Mouse (Mus musculus) CH12.LX (cell line): ENCODE measurements at regions not wholly inside any gene's neighbourhood (a gene's known extent, or its start where the extent isn't known, plus 50 kb on each side); places are given as distances from the start of the nearest gene placed in this dataset.

ENCODE experiments used
- DNase-seq: peaks from one replicate; pipeline ENCODE4 v3.0.0-alpha.2; 2013; ENCODE audit errors: extremely low read depth
- H3K27ac ChIP-seq: 2 replicates; pipeline ENCODE4 v1.5.1; 2012; ENCODE audit warnings: low read depth, mild to moderate bottlenecking, control low read depth, moderate library complexity; ENCODE audit not compliant: insufficient read depth
- H3K27me3 ChIP-seq: replicated peaks from 2 replicates; pipeline ENCODE3; 2012; ENCODE audit warnings: inconsistent platforms
- H3K36me3 ChIP-seq, 2 experiments: replicated peaks in 1 of 2; 2 replicates each; pipeline versions ENCODE3 to v1.6.1; 2012; ENCODE audit warnings: inconsistent platforms in 1 of 2, low read length in 1 of 2, mild to moderate bottlenecking in 1 of 2, mixed read lengths in 1 of 2, moderate library complexity in 1 of 2; ENCODE audit not compliant: control insufficient read depth in 1 of 2, insufficient read depth in 1 of 2
- H3K4me1 ChIP-seq, 2 experiments: 2 replicates each; pipeline ENCODE4 v1.6.1; 2012; ENCODE audit warnings: inconsistent platforms in 1 of 2, moderate library complexity in 1 of 2; ENCODE audit not compliant: insufficient read depth in 2 of 2, control insufficient read depth in 1 of 2
- H3K4me2 ChIP-seq: 2 replicates; pipeline ENCODE4 v1.6.1; 2012; ENCODE audit warnings: low read depth, mild to moderate bottlenecking, control low read depth; ENCODE audit not compliant: poor library complexity, insufficient read depth, severe bottlenecking
- H3K4me3 ChIP-seq, 3 experiments: fragments of 150-350 bp in 1 of 3; sonication (generic) in 1 of 3; replicated peaks in 1 of 3; 2 replicates each; pipeline versions ENCODE3 to v1.5.1; 2011 to 2012; ENCODE audit warnings: low read depth in 2 of 3, low read length in 2 of 3, mild to moderate bottlenecking in 2 of 3, moderate library complexity in 2 of 3, control low read depth in 1 of 3, improper control_type of control experiment in 1 of 3, inconsistent platforms in 1 of 3, mixed read lengths in 1 of 3; ENCODE audit not compliant: poor library complexity in 1 of 3
- H3K79me2 ChIP-seq: replicated peaks from 2 replicates; pipeline ENCODE4 v1.6.1; 2012; ENCODE audit warnings: mild to moderate bottlenecking, moderate library complexity; ENCODE audit not compliant: control insufficient read depth, poor library complexity, insufficient read depth, severe bottlenecking; ENCODE audit errors: extremely low read depth
- H3K9ac ChIP-seq: 2 replicates; pipeline ENCODE4 v1.6.1; 2012; ENCODE audit warnings: low read depth, mild to moderate bottlenecking, control low read depth, moderate library complexity; ENCODE audit not compliant: insufficient read depth
- H3K9me3 ChIP-seq: replicated peaks from 2 replicates; pipeline ENCODE3; 2012; ENCODE audit warnings: low read length, inconsistent platforms, mixed read lengths
- BHLHE40 ChIP-seq: IDR thresholded peaks from 2 replicates; pipeline ENCODE4 v1.6.1; 2011; ENCODE audit warnings: mild to moderate bottlenecking, low read depth, low read length, improper control_type of control experiment
- CHD1 ChIP-seq: IDR thresholded peaks from 2 replicates; pipeline ENCODE4 v1.6.1; 2012; ENCODE audit warnings: low read depth, low read length, improper control_type of control experiment, inconsistent platforms
- E2F4 ChIP-seq: IDR thresholded peaks from 2 replicates; pipeline ENCODE4 v1.6.1; 2011; ENCODE audit warnings: low read depth, low read length, improper control_type of control experiment; ENCODE audit not compliant: insufficient replicate concordance
- GABPA ChIP-seq: IDR thresholded peaks from 2 replicates; pipeline ENCODE4 v1.6.1; 2012; ENCODE audit warnings: low read depth, low read length, improper control_type of control experiment, inconsistent platforms; ENCODE audit not compliant: insufficient replicate concordance
- HCFC1 ChIP-seq: IDR thresholded peaks from 2 replicates; pipeline ENCODE4 v1.6.1; 2012; ENCODE audit warnings: low read depth, mild to moderate bottlenecking, inconsistent platforms, low read length, improper control_type of control experiment
- IRF4 ChIP-seq: IDR thresholded peaks from 2 replicates; pipeline ENCODE4 v1.6.1; 2014; ENCODE audit warnings: low read depth, mild to moderate bottlenecking, inconsistent platforms, low read length, improper control_type of control experiment
- JUN ChIP-seq: IDR thresholded peaks from 2 replicates; pipeline ENCODE4 v1.6.1; 2011; ENCODE audit warnings: low read depth, mild to moderate bottlenecking, low read length, improper control_type of control experiment, moderate library complexity; ENCODE audit not compliant: insufficient read depth
- MEF2A ChIP-seq: IDR thresholded peaks from 2 replicates; pipeline ENCODE4 v1.6.1; 2014; ENCODE audit warnings: low read depth, mild to moderate bottlenecking, inconsistent platforms, low read length, improper control_type of control experiment, borderline replicate concordance
- MXI1 ChIP-seq: IDR thresholded peaks from 2 replicates; pipeline ENCODE4 v1.6.1; 2011; ENCODE audit warnings: mild to moderate bottlenecking, low read depth, low read length, improper control_type of control experiment
- MYC ChIP-seq: IDR thresholded peaks from 2 replicates; pipeline ENCODE4 v1.6.1; 2011; ENCODE audit warnings: low read depth, mild to moderate bottlenecking, improper control_type of control experiment, low read length
- NELFE ChIP-seq: IDR thresholded peaks from 2 replicates; pipeline ENCODE4 v1.6.1; 2011; ENCODE audit warnings: low read depth, low read length, improper control_type of control experiment
- NRF1 ChIP-seq: IDR thresholded peaks from 2 replicates; pipeline ENCODE4 v1.6.1; 2014; ENCODE audit warnings: low read depth, mild to moderate bottlenecking, inconsistent platforms, low read length, improper control_type of control experiment, moderate library complexity
- POLR2A ChIP-seq: IDR thresholded peaks from 2 replicates; pipeline ENCODE4 v1.6.1; 2011; ENCODE audit warnings: low read depth, mild to moderate bottlenecking, improper control_type of control experiment, low read length
- RAD21 ChIP-seq: IDR thresholded peaks from 2 replicates; pipeline ENCODE4 v1.6.1; 2011; ENCODE audit warnings: low read depth, mild to moderate bottlenecking, low read length, improper control_type of control experiment, moderate library complexity
- RCOR1 ChIP-seq: conservative IDR thresholded peaks from 2 replicates; pipeline ENCODE4 v1.6.1; 2012; ENCODE audit warnings: low read depth, mild to moderate bottlenecking, inconsistent platforms, low read length, improper control_type of control experiment
- TCF12 ChIP-seq: IDR thresholded peaks from 2 replicates; pipeline ENCODE4 v1.6.1; 2014; ENCODE audit warnings: low read depth, mild to moderate bottlenecking, inconsistent platforms, low read length, improper control_type of control experiment
- ZKSCAN1 ChIP-seq: IDR thresholded peaks from 2 replicates; pipeline ENCODE4 v1.6.1; 2012; ENCODE audit warnings: low read depth, inconsistent platforms, low read length, improper control_type of control experiment, borderline replicate concordance
- ZNF384 ChIP-seq: IDR thresholded peaks from 2 replicates; pipeline ENCODE4 v1.6.1; 2012; ENCODE audit warnings: low read depth, low read length, improper control_type of control experiment, inconsistent platforms
- dilution Hi-C: fragments of 300-500 bp; cut with MboI; formaldehyde crosslinking; loops from 2 replicates; pipeline ENCODE4 v1.14.3; 2020; ENCODE audit warnings: low sequenced_read_pairs; ENCODE audit not compliant: extremely low pct_unique_long_range_greater_than_20kb, extremely low pct_ligation_motif_present
- in situ Hi-C: fragments of 300-500 bp; cut with MboI; formaldehyde crosslinking; loops from 3 replicates; pipeline ENCODE4 v1.14.3; 2019; ENCODE audit warnings: low sequenced_read_pairs, low pct_ligation_motif_present, low pct_unique_long_range_greater_than_20kb, mixed read lengths

- Histone ChIP-seq H3K27ac (no peak overlapping the region), H3K4me3 (no peak overlapping the region), H3K27me3 (no peaks in the 10 kb centered on the region), H3K36me3 (no peaks in the 10 kb centered on the region), H3K4me1 (no peaks in the 10 kb centered on the region), H3K9ac (no peak overlapping the region), H3K9me3 (no peaks in the 10 kb centered on the region), H3K4me2 (no peak overlapping the region), H3K79me2 (no peaks in the 10 kb centered on the region)
- in situ Hi-C loops = no loop called here
- TF ChIP-seq E2F4 (no peak), ZNF384 (no peak), JUN (no peak), TCF12 (no peak), ZKSCAN1 (no peak), IRF4 (no peak), POLR2A (no peak), HCFC1 (no peak)
- no peak for DNase-seq
- dilution Hi-C loops = no loop called here
These were observed 298.5 kb downstream of the Cetn3 start for GRCm38 (mm10) chr13:82081375-82081774.

DNA sequence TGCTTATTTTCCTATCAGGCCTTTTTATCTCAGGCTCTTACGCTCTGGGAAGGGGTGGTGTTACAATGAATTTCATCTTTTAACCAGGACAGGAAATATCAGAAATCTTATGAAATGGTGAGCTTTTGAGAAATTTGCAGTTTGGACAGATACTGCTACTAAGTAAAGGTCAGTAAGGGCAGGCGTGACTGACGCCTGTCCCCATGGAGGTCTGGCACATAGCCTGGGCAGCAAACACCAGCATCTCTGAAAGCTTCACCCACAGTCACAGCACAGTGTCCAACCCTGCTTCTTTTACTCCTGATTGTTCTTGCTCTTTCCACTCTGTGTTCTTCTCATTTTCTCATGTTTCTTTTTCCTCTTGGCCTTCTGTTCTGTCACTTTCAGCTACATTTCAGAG is 304.8 kb downstream of the Cetn3 start:
- Histone ChIP-seq H3K9me3 (no peaks in the 10 kb centered on the region), H3K27me3 (no peaks in the 10 kb centered on the region), H3K27ac (no peak overlapping the region), H3K4me3 (no peak overlapping the region), H3K4me2 (no peak overlapping the region), H3K36me3 (no peaks in the 10 kb centered on the region), H3K9ac (no peak overlapping the region)
- no peak for DNase-seq
- no peak for TF ChIP-seq CHD1
- no peak for TF ChIP-seq ZKSCAN1
- TF ChIP-seq NRF1 = no peak
- no peak for TF ChIP-seq MYC
- no peak for TF ChIP-seq RCOR1
- TF ChIP-seq ZNF384 = no peak
- no peak for TF ChIP-seq NELFE
- TF ChIP-seq MXI1 = no peak
- TF ChIP-seq HCFC1 = no peak
- no peak for TF ChIP-seq GABPA
- no peak for TF ChIP-seq POLR2A
- no peak for TF ChIP-seq RAD21
- no peak for TF ChIP-seq BHLHE40
- TF ChIP-seq MEF2A = no peak
- TF ChIP-seq E2F4 = no peak
- TF ChIP-seq, all 38 proteins: peak for 0
- dilution Hi-C loops = no loop called here
- in situ Hi-C loops = no loop called here
- Histone ChIP-seq H3K4me1 (no peaks in the 10 kb centered on the region), H3K79me2 (no peaks in the 10 kb centered on the region)
